Mouse (Mus musculus): ENCODE results near the gene Gm11564.
"Not testable (repeated sequence)": the region's sequence is repeated elsewhere in the genome, so short reads cannot be mapped to it uniquely, and the experiment has no call there.

Gm11564 gene

DNA sequence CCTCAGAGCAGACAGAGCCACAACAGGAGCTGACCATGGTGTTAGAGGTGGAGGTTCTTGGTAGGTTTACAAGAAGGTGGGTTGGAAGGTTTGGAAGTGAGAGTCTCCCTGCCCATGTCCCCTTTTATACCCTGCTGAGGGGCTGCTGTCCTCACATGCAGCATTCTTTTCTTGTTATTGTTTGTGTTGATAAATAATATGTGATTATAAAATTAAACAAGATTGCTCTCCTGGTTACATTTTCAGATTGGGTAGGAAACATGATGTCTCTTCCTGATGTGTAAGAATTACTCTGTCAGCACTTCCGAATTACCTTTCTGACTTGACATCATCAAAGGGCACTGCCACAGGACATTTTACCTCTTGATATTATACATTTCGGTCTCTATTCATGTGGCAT lies at the start of gene Gm11564:
TSS of gene Gm11564 (minus strand) at position 101 of the 400 bp plus-strand sequence.
- DNase-seq (ENCODE audit: inconsistent age in 2 of 2, low spot score in 1 of 2), result not testable (repeated sequence)

DNA sequence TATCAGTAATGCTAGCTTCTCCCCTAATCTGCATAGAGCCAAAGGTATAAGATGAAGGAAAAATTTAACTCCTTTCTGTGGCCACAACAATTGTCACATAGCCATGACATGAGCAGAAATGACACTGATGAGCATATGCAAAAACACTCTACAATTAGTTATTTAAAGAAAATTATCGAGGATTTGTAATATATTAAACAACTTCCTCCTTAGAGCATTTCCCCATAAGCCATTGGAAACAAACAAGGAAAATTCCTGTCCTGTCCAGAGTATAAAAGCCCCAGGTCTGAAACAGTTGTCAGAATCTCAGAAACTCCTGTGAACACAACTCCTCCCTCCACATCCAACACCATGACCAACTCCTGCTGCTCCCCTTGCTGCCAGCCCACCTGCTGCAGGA lies 48.7 kb upstream of the Gm11564 start, which contains the start of gene Gm11559:
TSS of gene Gm11559 (plus strand) at position 301 of the 400 bp plus-strand sequence.
- not testable (repeated sequence) for DNase-seq (ENCODE audit: inconsistent age in 2 of 2, low spot score in 1 of 2)

DNA sequence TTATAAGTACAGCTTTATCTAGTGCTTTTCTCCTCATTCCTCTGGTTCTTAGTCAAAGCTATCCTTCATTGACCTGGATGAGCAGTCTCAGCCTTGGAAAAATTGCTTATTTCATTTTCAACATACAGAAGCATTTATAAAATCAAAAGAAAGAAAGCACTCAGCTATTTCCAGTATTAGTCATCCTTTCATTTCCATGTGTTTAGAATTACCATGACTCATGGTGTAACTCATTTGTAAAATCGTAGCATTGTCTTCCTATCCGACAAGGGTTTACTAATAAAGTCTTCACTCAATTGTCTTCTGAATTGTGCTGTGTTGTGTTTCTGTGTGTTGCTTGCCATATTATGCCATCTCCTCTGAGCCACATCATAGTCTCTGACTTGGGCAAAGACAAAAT lies 43.3 kb upstream of the Gm11564 start:
- DNase-seq (ENCODE audit: inconsistent age in 2 of 2, low spot score in 1 of 2), result no peak

DNA sequence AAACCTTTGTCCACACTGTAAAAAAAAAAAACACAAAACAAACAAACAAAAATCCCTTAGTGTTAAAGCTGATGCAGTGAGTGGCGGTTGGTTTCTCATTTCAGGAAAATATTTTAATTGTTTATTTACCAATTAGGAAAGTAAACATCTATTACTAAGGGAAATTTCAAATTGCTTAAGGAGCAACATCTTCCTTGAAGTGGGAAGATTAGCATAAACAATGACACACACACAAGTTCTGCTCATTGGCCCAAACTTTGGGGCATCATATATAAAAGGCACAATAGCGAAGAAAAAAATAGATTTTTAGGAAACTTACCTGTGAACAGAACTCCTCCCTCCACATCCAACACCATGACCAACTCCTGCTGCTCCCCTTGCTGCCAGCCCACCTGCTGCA lies 42.2 kb upstream of the Gm11564 start, which contains the start of gene Gm11568:
TSS of gene Gm11568 (plus strand) at position 301 of the 400 bp plus-strand sequence.
- no peak for DNase-seq (ENCODE audit: inconsistent age in 2 of 2, low spot score in 1 of 2)

DNA sequence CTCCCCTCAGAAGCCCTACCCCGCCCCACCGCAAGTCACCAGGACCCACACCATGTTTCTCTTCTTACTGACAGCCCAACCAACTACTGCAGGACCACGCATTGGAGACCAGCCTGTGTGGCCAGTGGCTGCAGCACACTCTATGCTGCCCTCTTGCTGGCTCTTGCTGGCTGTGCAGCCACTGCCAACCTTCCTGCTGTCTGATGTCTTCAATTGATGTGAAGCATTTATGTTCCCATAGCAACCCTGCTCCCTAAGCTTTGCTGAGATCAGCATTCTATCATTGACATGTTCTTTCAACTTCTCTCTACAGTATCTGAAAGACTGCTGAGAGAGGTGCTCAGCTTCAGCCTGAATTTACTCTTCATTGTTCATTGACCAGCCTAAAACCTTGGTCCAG lies 38.7 kb upstream of the Gm11564 start:
- DNase-seq (ENCODE audit: inconsistent age in 2 of 2, low spot score in 1 of 2), result peak in 1 of 2 experiments; percentile 35

DNA sequence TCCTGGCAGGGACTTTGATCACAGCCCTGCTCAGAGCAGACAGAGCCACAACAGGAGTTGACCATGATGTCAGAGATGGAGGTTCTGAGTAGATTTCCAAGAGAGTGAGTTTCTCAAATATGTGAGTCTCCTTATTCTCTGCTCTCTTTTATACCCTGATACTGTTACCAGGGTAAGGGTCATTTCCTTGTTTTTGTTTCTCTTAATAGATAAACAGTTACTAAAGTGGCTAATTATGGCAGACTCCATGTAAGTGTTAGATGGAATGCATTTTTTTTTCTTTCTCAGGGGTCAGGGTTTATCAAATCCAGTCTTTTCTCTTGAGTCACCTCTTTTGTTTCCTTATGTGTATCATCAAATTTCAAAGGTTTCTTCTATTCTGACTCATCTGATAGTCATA lies 36.0 kb upstream of the Gm11564 start, which contains the start of gene Krtap4-16:
TSS of gene Krtap4-16 (minus strand) at position 101 of the 400 bp plus-strand sequence.
- DNase-seq (ENCODE audit: inconsistent age in 2 of 2, low spot score in 1 of 2), result no peak

DNA sequence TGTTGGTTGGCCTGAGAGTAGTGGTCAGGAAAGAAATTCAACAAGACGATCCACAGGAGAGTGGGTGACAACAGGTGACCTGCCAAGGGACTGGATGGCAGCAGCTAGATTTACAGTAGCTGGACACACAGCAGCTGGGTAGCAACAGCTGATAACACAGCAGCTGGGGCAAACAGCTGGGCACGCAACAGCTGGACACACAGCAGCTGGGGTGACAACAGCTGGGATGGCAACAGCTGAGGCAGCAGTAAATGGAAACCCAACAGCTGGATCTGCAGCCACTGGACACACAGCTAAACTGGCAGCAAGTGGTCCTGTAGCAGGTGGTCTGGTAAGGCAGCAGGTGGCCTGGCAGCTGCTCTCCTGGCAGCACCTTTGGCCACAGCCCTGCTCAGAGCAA lies 31.3 kb upstream of the Gm11564 start:
- no peak for DNase-seq (ENCODE audit: inconsistent age in 2 of 2, low spot score in 1 of 2)

DNA sequence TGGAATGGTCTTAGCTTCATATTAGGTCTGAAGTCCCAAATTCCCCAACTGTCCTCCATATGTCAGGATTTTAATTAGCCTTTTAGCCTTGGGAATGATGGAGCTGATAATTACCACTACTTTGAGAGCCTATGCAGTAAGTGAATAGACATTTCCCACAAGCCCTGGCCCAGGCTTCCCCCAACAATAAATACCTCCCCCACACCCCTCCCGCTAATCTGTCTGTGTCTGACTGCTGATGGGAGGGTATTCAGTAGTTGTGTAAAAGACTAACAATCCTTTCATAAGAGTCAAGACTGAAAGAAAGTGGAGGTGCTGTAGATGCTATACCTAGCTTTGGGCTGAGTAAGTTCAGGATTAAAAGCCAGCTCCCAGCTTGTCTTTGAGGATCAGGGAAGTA lies 26.7 kb upstream of the Gm11564 start:
- DNase-seq (ENCODE audit: inconsistent age in 2 of 2, low spot score in 1 of 2), result no peak

DNA sequence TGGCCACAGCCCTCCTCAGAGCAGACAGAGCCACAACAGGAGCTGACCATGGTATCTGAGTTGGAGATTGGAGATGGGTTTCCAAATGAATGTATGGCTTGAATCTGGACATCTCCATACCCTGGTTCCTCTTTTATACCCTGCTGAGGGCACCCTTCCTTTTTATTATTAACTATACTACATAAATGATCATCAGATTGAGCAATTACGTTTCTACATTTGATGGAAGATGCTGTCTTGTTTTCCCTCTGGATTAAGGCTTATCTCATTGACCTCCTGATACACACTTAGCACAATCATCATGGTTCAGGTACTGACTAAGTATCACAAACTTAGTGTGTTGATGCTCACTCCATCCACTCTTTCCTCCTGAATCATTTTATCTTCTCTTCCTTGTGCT lies 22.5 kb upstream of the Gm11564 start, which contains the start of gene 2300003K06Rik:
TSS of gene 2300003K06Rik (minus strand) at position 101 of the 400 bp plus-strand sequence.
- no peak for DNase-seq (ENCODE audit: inconsistent age in 2 of 2, low spot score in 1 of 2)

DNA sequence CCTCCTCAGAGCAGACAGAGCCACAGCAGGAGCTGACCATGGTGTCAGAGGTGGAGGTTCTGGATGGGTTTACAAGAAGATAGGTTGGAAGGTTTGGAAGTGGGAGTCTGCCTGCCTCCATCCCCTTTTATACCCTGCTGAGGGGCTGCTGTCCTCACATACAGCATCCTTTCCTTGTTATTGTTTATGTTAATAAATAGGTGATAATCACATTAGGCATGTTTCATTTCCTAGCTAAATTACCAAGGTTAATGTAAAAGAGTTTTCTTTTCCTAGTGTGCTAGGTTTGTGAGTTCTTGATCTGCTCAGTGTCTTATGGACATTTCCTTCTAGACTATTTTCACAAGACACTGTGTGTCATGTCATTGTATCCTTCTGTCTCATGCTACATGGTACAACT lies 5.7 kb downstream of the Gm11564 start, which contains the start of gene Krtap4-13:
TSS of gene Krtap4-13 (minus strand) at position 101 of the 400 bp plus-strand sequence.
- peak in 1 of 2 experiments; percentile 1 for DNase-seq (ENCODE audit: inconsistent age in 2 of 2, low spot score in 1 of 2)

DNA sequence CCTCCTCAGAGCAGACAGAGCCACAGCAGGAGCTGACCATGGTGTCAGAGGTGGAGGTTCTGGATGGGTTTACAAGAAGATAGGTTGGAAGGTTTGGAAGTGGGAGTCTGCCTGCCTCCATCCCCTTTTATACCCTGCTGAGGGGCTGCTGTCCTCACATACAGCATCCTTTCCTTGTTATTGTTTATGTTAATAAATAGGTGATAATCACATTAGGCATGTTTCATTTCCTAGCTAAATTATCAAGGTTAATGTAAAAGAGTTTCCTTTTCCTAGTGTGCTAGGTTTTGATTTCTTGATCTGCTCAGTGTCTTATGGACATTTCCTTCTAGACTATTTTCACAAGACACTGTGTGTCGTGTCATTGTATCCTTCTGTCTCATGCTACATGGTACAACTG lies 11.1 kb downstream of the Gm11564 start, which contains the start of gene Gm11554:
TSS of gene Gm11554 (minus strand) at position 101 of the 400 bp plus-strand sequence.
- DNase-seq (ENCODE audit: inconsistent age in 2 of 2, low spot score in 1 of 2), result not testable (repeated sequence)

DNA sequence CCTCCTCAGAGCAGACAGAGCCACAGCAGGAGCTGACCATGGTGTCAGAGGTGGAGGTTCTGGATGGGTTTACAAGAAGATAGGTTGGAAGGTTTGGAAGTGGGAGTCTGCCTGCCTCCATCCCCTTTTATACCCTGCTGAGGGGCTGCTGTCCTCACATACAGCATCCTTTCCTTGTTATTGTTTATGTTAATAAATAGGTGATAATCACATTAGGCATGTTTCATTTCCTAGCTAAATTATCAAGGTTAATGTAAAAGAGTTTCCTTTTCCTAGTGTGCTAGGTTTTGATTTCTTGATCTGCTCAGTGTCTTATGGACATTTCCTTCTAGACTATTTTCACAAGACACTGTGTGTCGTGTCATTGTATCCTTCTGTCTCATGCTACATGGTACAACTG lies 16.6 kb downstream of the Gm11564 start, which contains the start of gene Gm11569:
TSS of gene Gm11569 (minus strand) at position 101 of the 400 bp plus-strand sequence.
- DNase-seq (ENCODE audit: inconsistent age in 2 of 2, low spot score in 1 of 2), result not testable (repeated sequence)

DNA sequence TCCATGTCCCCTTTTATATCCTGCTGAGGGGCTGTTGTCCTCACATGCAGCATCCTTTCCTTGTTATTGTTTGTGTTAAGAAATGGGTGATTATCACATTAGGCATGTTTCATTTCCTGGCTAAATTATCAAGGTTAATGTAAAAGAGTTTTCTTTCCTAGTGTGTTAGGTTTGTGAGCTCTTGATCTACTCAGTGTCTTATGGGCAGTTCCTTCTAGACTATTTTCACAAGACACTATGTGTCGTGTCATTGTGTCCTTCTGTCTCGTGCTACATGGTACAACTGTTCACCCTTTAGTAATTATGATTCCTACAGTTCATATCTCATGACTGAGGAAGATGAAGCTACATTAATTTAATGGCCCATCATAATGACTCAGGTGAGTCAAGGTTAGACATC lies 22.1 kb downstream of the Gm11564 start, which contains the start of gene Gm11596:
TSS of gene Gm11596 (minus strand) at position 101 of the 400 bp plus-strand sequence.
- DNase-seq (ENCODE audit: inconsistent age in 2 of 2, low spot score in 1 of 2), result no peak

DNA sequence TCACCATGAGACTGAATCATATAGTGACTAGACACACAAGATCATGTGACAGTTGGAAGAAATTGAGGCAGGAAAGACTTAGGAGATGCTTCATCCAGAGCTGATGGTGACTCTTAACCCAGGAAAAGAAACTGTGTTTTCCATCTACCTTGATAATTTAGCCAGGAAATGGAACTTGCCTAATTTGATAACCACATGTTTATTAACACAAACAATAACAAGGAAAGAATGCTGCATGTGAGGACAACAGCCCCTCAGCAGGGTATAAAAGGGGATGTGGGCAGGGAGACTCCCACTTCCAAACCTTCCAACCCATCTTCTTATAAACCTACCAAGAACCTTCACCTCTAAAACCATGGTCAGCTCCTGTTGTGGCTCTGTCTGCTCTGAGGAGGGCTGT lies 30.6 kb downstream of the Gm11564 start, which contains the start of gene Krtap4-9:
TSS of gene Krtap4-9 (plus strand) at position 301 of the 400 bp plus-strand sequence.
- not testable (repeated sequence) for DNase-seq (ENCODE audit: inconsistent age in 2 of 2, low spot score in 1 of 2)

DNA sequence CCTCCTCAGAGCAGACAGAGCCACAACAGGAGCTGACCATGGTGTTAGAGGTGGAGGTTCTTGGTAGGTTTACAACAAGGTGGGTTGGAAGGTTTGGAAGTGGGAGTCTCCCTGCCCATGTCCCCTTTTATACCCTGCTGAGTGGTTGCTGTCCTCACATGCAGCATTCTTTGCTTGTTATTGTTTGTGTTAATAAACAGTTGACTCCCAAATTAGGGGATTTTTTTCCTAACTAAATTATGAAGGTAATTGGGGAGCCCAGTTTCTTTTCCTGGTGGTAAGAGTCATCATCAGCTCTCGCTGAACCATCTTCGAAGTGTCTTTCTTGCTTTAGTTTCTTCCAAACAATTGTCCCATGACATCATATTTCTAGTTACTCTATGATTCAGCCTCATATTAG lies 34.9 kb downstream of the Gm11564 start, which contains the start of gene Krtap4-8:
TSS of gene Krtap4-8 (minus strand) at position 101 of the 400 bp plus-strand sequence.
- DNase-seq (ENCODE audit: inconsistent age in 2 of 2, low spot score in 1 of 2), result no peak

DNA sequence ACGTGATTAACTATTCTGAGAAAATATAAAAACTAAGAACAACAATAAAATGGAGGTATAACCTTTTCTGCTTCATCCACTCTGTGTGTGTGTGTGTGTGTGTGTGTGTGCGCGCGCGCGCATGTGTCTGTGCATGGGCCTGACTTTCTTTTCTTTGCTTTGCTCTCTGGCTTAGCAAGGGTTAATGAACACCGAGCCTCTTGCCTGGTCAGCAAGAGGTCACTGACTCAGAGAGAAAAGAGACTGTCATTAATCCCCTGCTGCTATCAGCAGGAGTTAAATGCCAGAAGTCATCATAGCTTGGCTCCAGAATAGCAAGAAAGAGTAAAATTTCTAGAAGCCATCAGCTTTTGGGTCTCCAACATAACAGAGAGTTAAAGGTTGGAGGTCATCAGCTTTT lies 37.1 kb downstream of the Gm11564 start:
- no peak for DNase-seq (ENCODE audit: inconsistent age in 2 of 2, low spot score in 1 of 2)

DNA sequence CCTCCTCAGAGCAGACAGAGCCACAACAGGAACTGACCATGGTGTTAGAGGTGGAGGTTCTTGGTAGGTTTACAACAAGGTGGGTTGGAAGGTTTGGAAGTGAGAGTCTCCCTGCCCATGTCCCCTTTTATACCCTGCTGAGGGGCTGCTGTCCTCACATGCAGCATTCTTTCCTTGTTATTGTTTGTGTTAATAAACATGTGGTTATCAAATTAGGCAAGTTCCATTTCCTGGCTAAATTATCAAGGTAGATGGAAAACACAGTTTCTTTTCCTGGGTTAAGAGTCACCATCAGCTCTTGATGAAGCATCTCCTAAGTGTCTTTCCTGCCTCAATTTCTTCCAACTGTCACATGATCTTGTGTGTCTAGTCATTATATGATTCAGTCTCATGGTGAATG lies 42.7 kb downstream of the Gm11564 start, which contains the start of gene Gm11595:
TSS of gene Gm11595 (minus strand) at position 101 of the 400 bp plus-strand sequence.
- not testable (repeated sequence) for DNase-seq (ENCODE audit: inconsistent age in 2 of 2, low spot score in 1 of 2)

DNA sequence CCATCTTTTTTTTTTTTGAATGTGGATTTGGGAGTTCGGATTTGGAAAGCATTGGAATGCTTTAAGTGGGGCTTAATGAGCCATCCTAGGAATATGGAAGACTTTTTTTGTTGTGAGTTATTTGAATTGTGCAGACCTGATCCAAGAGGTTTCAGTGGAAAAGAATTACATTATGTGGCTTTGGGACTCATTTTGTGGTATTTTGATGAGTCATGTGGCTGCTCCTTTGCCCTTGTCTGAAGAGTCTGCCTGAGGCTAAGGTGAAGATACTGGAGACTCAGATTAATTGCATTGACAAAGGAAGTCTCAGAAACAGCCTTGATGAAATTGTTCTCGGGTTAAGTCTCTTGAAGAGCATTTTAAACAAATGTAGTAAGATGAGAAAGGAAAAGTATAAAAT lies 47.1 kb downstream of the Gm11564 start:
- DNase-seq (ENCODE audit: inconsistent age in 2 of 2, low spot score in 1 of 2), result no peak
